Mouse (Mus musculus) gastrocnemius, adult 2 months (tissue): ENCODE data around the gene Nfyc. TPM values are rescaled to one million over a fixed set of nuclear protein-coding genes. Genes with fewer than 3 reads are reported as not detected.

Experiments
- DNase-seq: peaks from one replicate; pipeline ENCODE4 v3.0.0; 2022
- H3K27ac ChIP-seq: fragments of 200-600 bp; 2 replicates; pipeline ENCODE4 v1.8.1; 2022; ENCODE audit warnings: mild to moderate bottlenecking
- H3K4me3 ChIP-seq: fragments of 200-600 bp; 2 replicates; pipeline ENCODE4 v1.8.1; 2022; ENCODE audit warnings: mild to moderate bottlenecking, moderate library complexity
- CTCF ChIP-seq: fragments of 200-600 bp; IDR thresholded peaks from 2 replicates; pipeline ENCODE4 v1.8.1; 2022; ENCODE audit warnings: antibody characterized with exemption, mild to moderate bottlenecking, moderate library complexity
- intact Hi-C: fragments of 180-260 bp; cut with DNase I; formaldehyde crosslinking; loops from one replicate; pipeline ENCODE4 v1.15.1; 2025
- total RNA-seq, 2 experiments: library from RNA; stranded (reverse); gene quantifications; 2 replicates each; pipeline ENCODE4 v1.2.3; 2021

Gene Nfyc
- total RNA-seq, 2 experiments from 2014 or later = 45.2 to 47.9 TPM

- no peak for DNase-seq
- Histone ChIP-seq H3K27ac (no peak overlapping the region), H3K4me3 (no peak overlapping the region)
- intact Hi-C loops = no loop called here
- no peak for TF ChIP-seq CTCF
Observed at GRCm38 (mm10) chr4:120819871-120820270, 11.5 kb downstream of the Nfyc start.

GRCm38 (mm10) chr4:120819296-120819695 lies 12.1 kb downstream of the Nfyc start:
- intact Hi-C loops = no loop called here
- no peak for DNase-seq
- H3K27ac ChIP-seq = no peak overlapping the region
- TF ChIP-seq CTCF = no peak
- no peak overlapping the region for H3K4me3 ChIP-seq

GRCm38 (mm10) chr4:120817951-120818350 lies 13.4 kb downstream of the Nfyc start:
- intact Hi-C loops = no loop called here
- DNase-seq = no peak
- Histone ChIP-seq H3K4me3 (no peak overlapping the region), H3K27ac (peak overlapping the region; percentile 89)
- no peak for TF ChIP-seq CTCF

GRCm38 (mm10) chr4:120817002-120817774 lies 14.2 kb downstream of the Nfyc start:
- no peak for DNase-seq
- no peak for TF ChIP-seq CTCF
- Histone ChIP-seq H3K27ac (peak overlapping the region; percentile 89), H3K4me3 (no peak overlapping the region)
- intact Hi-C loops = no loop called here

GRCm38 (mm10) chr4:120815622-120816334 lies 15.6 kb downstream of the Nfyc start:
- intact Hi-C loops = no loop called here
- H3K4me3 ChIP-seq = peak overlapping the region; percentile 73
- peak overlapping the region; percentile 89 for H3K27ac ChIP-seq
- DNase-seq = peak; percentile 77
- TF ChIP-seq CTCF = no peak

- intact Hi-C loops = no loop called here
- peak overlapping the region; percentile 89 for H3K27ac ChIP-seq
- peak overlapping the region; percentile 73 for H3K4me3 ChIP-seq
- DNase-seq = no peak
- TF ChIP-seq CTCF = no peak
Observed at GRCm38 (mm10) chr4:120815163-120815562, 16.2 kb downstream of the Nfyc start.

GRCm38 (mm10) chr4:120814171-120814570 lies 17.2 kb downstream of the Nfyc start:
- Histone ChIP-seq H3K27ac (peak overlapping the region; percentile 89), H3K4me3 (peak overlapping the region; percentile 73)
- DNase-seq = peak; percentile 30
- intact Hi-C loops = no loop called here
- no peak for TF ChIP-seq CTCF

GRCm38 (mm10) chr4:120813762-120814161 lies 17.6 kb downstream of the Nfyc start:
- H3K27ac ChIP-seq = peak overlapping the region; percentile 89
- no peak for TF ChIP-seq CTCF
- peak overlapping the region; percentile 73 for H3K4me3 ChIP-seq
- no peak for DNase-seq
- intact Hi-C loops = no loop called here

- H3K4me3 ChIP-seq = peak overlapping the region; percentile 5; the same call in 1 of the 2 replicates
- DNase-seq = no peak
- intact Hi-C loops = no loop called here
- no peak for TF ChIP-seq CTCF
- H3K27ac ChIP-seq = peak overlapping the region; percentile 73
Observed at GRCm38 (mm10) chr4:120805816-120806215, 25.6 kb downstream of the Nfyc start.

GRCm38 (mm10) chr4:120801446-120801845 lies 29.9 kb downstream of the Nfyc start:
- intact Hi-C loops = no loop called here
- H3K4me3 ChIP-seq = no peak overlapping the region
- DNase-seq = no peak
- peak overlapping the region; percentile 56 for H3K27ac ChIP-seq
- TF ChIP-seq CTCF = peak; percentile 56

GRCm38 (mm10) chr4:120800691-120801090 lies 30.7 kb downstream of the Nfyc start:
- H3K27ac ChIP-seq = peak overlapping the region; percentile 56
- no peak for TF ChIP-seq CTCF
- no peak for DNase-seq
- no peak overlapping the region; the same call in 1 of the 2 replicates for H3K4me3 ChIP-seq
- intact Hi-C loops = no loop called here

GRCm38 (mm10) chr4:120799680-120800166 lies 31.6 kb downstream of the Nfyc start:
- intact Hi-C loops = no loop called here
- DNase-seq = no peak
- Histone ChIP-seq H3K4me3 (no peak overlapping the region), H3K27ac (peak overlapping the region; percentile 41)
- no peak for TF ChIP-seq CTCF
